Mouse (Mus musculus): ENCODE measurements around the gene Wdr27.

GRCm38 (mm10) chr17:14904206-14904605, 38.8 kb downstream of the Wdr27 start:
- no peak for TF ChIP-seq CTCF (IDR thresholded peaks at IDR 0.05; ENCODE audit: borderline replicate concordance, control insufficient read depth, extremely low read depth, insufficient read depth, low read length, poor library complexity)
- TF ChIP-seq POLR2A (IDR thresholded peaks at IDR 0.05; ENCODE audit: control insufficient read depth, extremely low read depth, insufficient read depth, low read length, poor library complexity), result no peak
